Mouse (Mus musculus): ENCODE data around the gene Slc38a4. TPM values are rescaled to one million over a fixed set of nuclear protein-coding genes. Genes with fewer than 3 reads are reported as not detected.

Gene Slc38a4
- polyA plus RNA-seq, 1 experiment from 2014 or later, result 116 TPM

- H3K4me1 ChIP-seq, result peaks cover 11% of the 10 kb centered on the region; the same call in 1 of the 2 replicates
- no peak overlapping the region for H3K27ac ChIP-seq
- H3K9me3 ChIP-seq, result peaks cover 13% of the 10 kb centered on the region; the same call in 1 of the 2 replicates
- no peak overlapping the region for H3K4me2 ChIP-seq
- no peaks in the 10 kb centered on the region for H3K36me3 ChIP-seq
- WGBS, result 39% methylated on average over 12 of the region's 12 CpGs
- no peak overlapping the region for H3K4me3 ChIP-seq
- no peaks in the 10 kb centered on the region for H3K27me3 ChIP-seq
- ATAC-seq (ENCODE audit: insufficient number of reproducible peaks, low FRiP score, low TSS enrichment, low read depth), result no peak
- no peak overlapping the region for H3K9ac ChIP-seq
Measured at GRCm38 (mm10) chr15:97050436-97050835, 5.3 kb downstream of the Slc38a4 start.

GRCm38 (mm10) chr15:97050011-97050410 lies 5.7 kb downstream of the Slc38a4 start:
- H3K4me1 ChIP-seq, result peaks cover 11% of the 10 kb centered on the region; the same call in 1 of the 2 replicates
- H3K4me2 ChIP-seq, result no peak overlapping the region; the same call in 1 of the 2 replicates
- 61% methylated on average over 10 of the region's 10 CpGs for WGBS

GRCm38 (mm10) chr15:97049281-97049841 lies 6.4 kb downstream of the Slc38a4 start:
- Histone ChIP-seq H3K9me3 (0 out of 2 replicates have a peak, but pooled peaks cover 3% of the 10 kb centered on the region), H3K4me3 (no peak overlapping the region), H3K4me1 (peaks cover 11% of the 10 kb centered on the region; the same call in 1 of the 2 replicates), H3K27me3 (no peaks in the 10 kb centered on the region), H3K27ac (no peak overlapping the region), H3K36me3 (no peaks in the 10 kb centered on the region), H3K4me2 (no peak overlapping the region), H3K9ac (no peak overlapping the region)
- 57% methylated on average over 11 of the region's 11 CpGs for WGBS
- no peak for ATAC-seq (ENCODE audit: insufficient number of reproducible peaks, low FRiP score, low TSS enrichment, low read depth)

More at GRCm38 (mm10) chr15:97050011-97050410, 5.7 kb downstream of the Slc38a4 start:
- H3K36me3 ChIP-seq, result no peaks in the 10 kb centered on the region
- no peak overlapping the region for H3K4me3 ChIP-seq
- H3K27me3 ChIP-seq, result no peaks in the 10 kb centered on the region
- peaks cover 10% of the 10 kb centered on the region; the same call in 1 of the 2 replicates for H3K9me3 ChIP-seq
- no peak overlapping the region for H3K9ac ChIP-seq
- ATAC-seq (ENCODE audit: insufficient number of reproducible peaks, low FRiP score, low TSS enrichment, low read depth), result no peak
- no peak overlapping the region for H3K27ac ChIP-seq

GRCm38 (mm10) chr15:97048267-97048666 lies 7.5 kb downstream of the Slc38a4 start:
- Histone ChIP-seq H3K27ac (no peak overlapping the region), H3K36me3 (no peaks in the 10 kb centered on the region), H3K4me2 (no peak overlapping the region), H3K9ac (no peak overlapping the region), H3K4me1 (peaks cover 13% of the 10 kb centered on the region; the same call in 1 of the 2 replicates), H3K27me3 (no peaks in the 10 kb centered on the region), H3K9me3 (no peaks in the 10 kb centered on the region), H3K4me3 (no peak overlapping the region)
- no peak for ATAC-seq (ENCODE audit: insufficient number of reproducible peaks, low FRiP score, low TSS enrichment, low read depth)
- WGBS, result 79% methylated on average over 5 of the region's 5 CpGs

GRCm38 (mm10) chr15:97043921-97044320 lies 11.8 kb downstream of the Slc38a4 start:
- 71% methylated on average over 13 of the region's 13 CpGs for WGBS
- no peaks in the 10 kb centered on the region for H3K9me3 ChIP-seq

GRCm38 (mm10) chr15:97042001-97042491 lies 13.7 kb downstream of the Slc38a4 start:
- 21% methylated on average over 7 of the region's 7 CpGs for WGBS
- peak; percentile 75; the same call in 1 of the 2 replicates for ATAC-seq (ENCODE audit: insufficient number of reproducible peaks, low FRiP score, low TSS enrichment, low read depth)
- no peak overlapping the region for H3K4me2 ChIP-seq

More at GRCm38 (mm10) chr15:97043921-97044320, 11.8 kb downstream of the Slc38a4 start:
- Histone ChIP-seq H3K9ac (no peak overlapping the region), H3K36me3 (no peaks in the 10 kb centered on the region), H3K27ac (no peak overlapping the region), H3K4me2 (no peak overlapping the region), H3K4me3 (no peak overlapping the region), H3K27me3 (no peaks in the 10 kb centered on the region), H3K4me1 (peaks cover 21% of the 10 kb centered on the region)
- no peak for ATAC-seq (ENCODE audit: insufficient number of reproducible peaks, low FRiP score, low TSS enrichment, low read depth)

GRCm38 (mm10) chr15:97041182-97041581 lies 14.6 kb downstream of the Slc38a4 start:
- no peak for ATAC-seq (ENCODE audit: insufficient number of reproducible peaks, low FRiP score, low TSS enrichment, low read depth)
- Histone ChIP-seq H3K4me3 (no peak overlapping the region), H3K27me3 (no peaks in the 10 kb centered on the region), H3K4me1 (peaks cover 21% of the 10 kb centered on the region), H3K9ac (no peak overlapping the region), H3K36me3 (no peaks in the 10 kb centered on the region), H3K27ac (peak overlapping the region; percentile 83), H3K4me2 (no peak overlapping the region), H3K9me3 (no peaks in the 10 kb centered on the region)
- 81% methylated on average over 9 of the region's 9 CpGs for WGBS

More at GRCm38 (mm10) chr15:97042001-97042491, 13.7 kb downstream of the Slc38a4 start:
- H3K9ac ChIP-seq, result no peak overlapping the region
- H3K4me3 ChIP-seq, result no peak overlapping the region
- H3K9me3 ChIP-seq, result no peaks in the 10 kb centered on the region
- H3K27me3 ChIP-seq, result no peaks in the 10 kb centered on the region
- no peaks in the 10 kb centered on the region for H3K36me3 ChIP-seq
- H3K4me1 ChIP-seq, result peaks cover 21% of the 10 kb centered on the region
- peak overlapping the region; percentile 83 for H3K27ac ChIP-seq

GRCm38 (mm10) chr15:97037710-97038109 lies 18.0 kb downstream of the Slc38a4 start:
- Histone ChIP-seq H3K9me3 (no peaks in the 10 kb centered on the region), H3K4me1 (peaks cover 30% of the 10 kb centered on the region), H3K4me2 (no peak overlapping the region), H3K36me3 (no peaks in the 10 kb centered on the region), H3K27me3 (no peaks in the 10 kb centered on the region), H3K9ac (no peak overlapping the region), H3K27ac (no peak overlapping the region), H3K4me3 (no peak overlapping the region)
- WGBS, result 83% methylated on average over 8 of the region's 8 CpGs
- no peak for ATAC-seq (ENCODE audit: insufficient number of reproducible peaks, low FRiP score, low TSS enrichment, low read depth)

- no peak for ATAC-seq (ENCODE audit: insufficient number of reproducible peaks, low FRiP score, low TSS enrichment, low read depth)
- H3K9ac ChIP-seq, result no peak overlapping the region
- H3K4me2 ChIP-seq, result no peak overlapping the region
- peaks cover 17% of the 10 kb centered on the region for H3K4me1 ChIP-seq
- no peaks in the 10 kb centered on the region for H3K9me3 ChIP-seq
- no peak overlapping the region for H3K27ac ChIP-seq
- 50% methylated on average over 6 of the region's 6 CpGs for WGBS
- H3K36me3 ChIP-seq, result no peaks in the 10 kb centered on the region
- H3K27me3 ChIP-seq, result no peaks in the 10 kb centered on the region
- H3K4me3 ChIP-seq, result no peak overlapping the region
Measured at GRCm38 (mm10) chr15:97035892-97036291, 19.9 kb downstream of the Slc38a4 start.

- H3K4me3 ChIP-seq, result no peak overlapping the region
- H3K4me1 ChIP-seq, result peaks cover 13% of the 10 kb centered on the region
- no peaks in the 10 kb centered on the region for H3K9me3 ChIP-seq
- 46% methylated on average over 9 of the region's 9 CpGs for WGBS
- ATAC-seq (ENCODE audit: insufficient number of reproducible peaks, low FRiP score, low TSS enrichment, low read depth), result no peak
- no peaks in the 10 kb centered on the region for H3K27me3 ChIP-seq
- H3K9ac ChIP-seq, result no peak overlapping the region
- H3K27ac ChIP-seq, result no peak overlapping the region
- H3K36me3 ChIP-seq, result no peaks in the 10 kb centered on the region
- no peak overlapping the region for H3K4me2 ChIP-seq
Measured at GRCm38 (mm10) chr15:97033485-97033991, 22.2 kb downstream of the Slc38a4 start.

GRCm38 (mm10) chr15:97031886-97032285 lies 23.9 kb downstream of the Slc38a4 start:
- 89% methylated on average over 5 of the region's 5 CpGs for WGBS
- no peaks in the 10 kb centered on the region for H3K27me3 ChIP-seq

GRCm38 (mm10) chr15:97030984-97031492 lies 24.7 kb downstream of the Slc38a4 start:
- no peak for ATAC-seq (ENCODE audit: insufficient number of reproducible peaks, low FRiP score, low TSS enrichment, low read depth)
- WGBS, result 87% methylated on average over 10 of the region's 10 CpGs
- H3K4me2 ChIP-seq, result no peak overlapping the region
- H3K4me1 ChIP-seq, result peaks cover 13% of the 10 kb centered on the region
- H3K27me3 ChIP-seq, result no peaks in the 10 kb centered on the region
- no peaks in the 10 kb centered on the region for H3K36me3 ChIP-seq
- H3K9me3 ChIP-seq, result no peaks in the 10 kb centered on the region
- H3K27ac ChIP-seq, result no peak overlapping the region
- no peak overlapping the region for H3K9ac ChIP-seq
- no peak overlapping the region for H3K4me3 ChIP-seq

More at GRCm38 (mm10) chr15:97031886-97032285, 23.9 kb downstream of the Slc38a4 start:
- Histone ChIP-seq H3K4me3 (no peak overlapping the region), H3K4me1 (peaks cover 13% of the 10 kb centered on the region), H3K36me3 (no peaks in the 10 kb centered on the region), H3K27ac (no peak overlapping the region), H3K9me3 (no peaks in the 10 kb centered on the region), H3K4me2 (no peak overlapping the region), H3K9ac (no peak overlapping the region)
- no peak for ATAC-seq (ENCODE audit: insufficient number of reproducible peaks, low FRiP score, low TSS enrichment, low read depth)
